Mouse (Mus musculus) gonadal fat pad, adult 2 months (tissue): Measurements from ENCODE around the gene Nudt17. TPM values are rescaled to one million over a fixed set of nuclear protein-coding genes. Genes with fewer than 3 reads are reported as not detected.
"Not testable (repeated sequence)": the region's sequence is repeated elsewhere in the genome, so short reads cannot be mapped to it uniquely, and the experiment has no call there.

Experiments used
- DNase-seq: peaks from one replicate; pipeline ENCODE4 v3.0.0-alpha.2; 2012; ENCODE audit warnings: low read depth
- polyA plus RNA-seq: library from polyadenylated mRNA; depleted of rRNA; stranded (reverse); fragments of >200 nt; gene quantifications from 2 replicates; pipeline ENCODE4 v1.2.3, GENCODE M21; 2012; rRNA removed

The Nudt17 gene
- polyA plus RNA-seq = 0.72 and 1.3 TPM in 2 replicates

GRCm38 (mm10) chr3:96707903-96708683 is at the start of gene Nudt17:
TSS of gene Nudt17 (minus strand) at chr3:96708562.
- no peak for DNase-seq

- DNase-seq = no peak
Measured at GRCm38 (mm10) chr3:96757691-96758090, 49.3 kb upstream of the Nudt17 start.

GRCm38 (mm10) chr3:96755935-96756334 is 47.6 kb upstream of the Nudt17 start:
- no peak for DNase-seq

GRCm38 (mm10) chr3:96746829-96747228 is 38.5 kb upstream of the Nudt17 start:
- DNase-seq = no peak

GRCm38 (mm10) chr3:96744348-96744747 is 36.0 kb upstream of the Nudt17 start:
- DNase-seq = no peak

GRCm38 (mm10) chr3:96740279-96740678 is 31.9 kb upstream of the Nudt17 start:
- not testable (repeated sequence) for DNase-seq

GRCm38 (mm10) chr3:96737995-96738394 is 29.6 kb upstream of the Nudt17 start:
- DNase-seq = no peak

- peak; percentile 89 for DNase-seq
Measured at GRCm38 (mm10) chr3:96737013-96737740, 28.8 kb upstream of the Nudt17 start.

GRCm38 (mm10) chr3:96735200-96735599 is 26.8 kb upstream of the Nudt17 start:
- no peak for DNase-seq

GRCm38 (mm10) chr3:96733984-96734383 is 25.6 kb upstream of the Nudt17 start:
- no peak for DNase-seq

GRCm38 (mm10) chr3:96730785-96731184 is 22.4 kb upstream of the Nudt17 start:
- DNase-seq = no peak

- no peak for DNase-seq
Measured at GRCm38 (mm10) chr3:96729403-96729784, 21.0 kb upstream of the Nudt17 start.

GRCm38 (mm10) chr3:96728634-96729402 is 20.5 kb upstream of the Nudt17 start:
- DNase-seq = no peak

GRCm38 (mm10) chr3:96727828-96728633 is 19.7 kb upstream of the Nudt17 start:
- DNase-seq = no peak

- DNase-seq = no peak
Measured at GRCm38 (mm10) chr3:96727343-96727827, 19.0 kb upstream of the Nudt17 start, which contains the start of the genes Polr3c and Rnf115. TSS of gene Polr3c (minus strand) at chr3:96727628. TSS of gene Rnf115 (plus strand) at chr3:96727664.

- DNase-seq = no peak
Measured at GRCm38 (mm10) chr3:96719173-96719572, 10.8 kb upstream of the Nudt17 start.

- DNase-seq = no peak
Measured at GRCm38 (mm10) chr3:96715854-96716253, 7.5 kb upstream of the Nudt17 start.

GRCm38 (mm10) chr3:96714286-96714685 is 5.9 kb upstream of the Nudt17 start:
- no peak for DNase-seq

GRCm38 (mm10) chr3:96708684-96709064 is 312 bp upstream of the Nudt17 start:
- DNase-seq = no peak

GRCm38 (mm10) chr3:96706984-96707383 is 1.4 kb downstream of the Nudt17 start:
- no peak for DNase-seq

GRCm38 (mm10) chr3:96706217-96706616 is 2.1 kb downstream of the Nudt17 start:
- DNase-seq = no peak
